Mouse (Mus musculus) heart, postnatal 4 days (tissue): ENCODE results near the gene Ap5z1. TPM values are rescaled to one million over a fixed set of nuclear protein-coding genes. Genes with fewer than 3 reads are reported as not detected.

Experiments
- DNase-seq: peaks from one replicate; pipeline ENCODE4 v3.0.0; 2021
- total RNA-seq, 2 experiments: library from RNA; stranded (reverse); gene quantifications; 2 replicates each; pipeline ENCODE4 v1.2.3; 2021

Gene Ap5z1
- total RNA-seq, 2 experiments from 2014 or later = 6.0 to 8.2 TPM

- no peak for DNase-seq
Measured at GRCm38 (mm10) chr5:142475669-142476068, 11.9 kb downstream of the Ap5z1 start.

GRCm38 (mm10) chr5:142477346-142477745, 13.6 kb downstream of the Ap5z1 start:
- DNase-seq = peak; percentile 57

DNA sequence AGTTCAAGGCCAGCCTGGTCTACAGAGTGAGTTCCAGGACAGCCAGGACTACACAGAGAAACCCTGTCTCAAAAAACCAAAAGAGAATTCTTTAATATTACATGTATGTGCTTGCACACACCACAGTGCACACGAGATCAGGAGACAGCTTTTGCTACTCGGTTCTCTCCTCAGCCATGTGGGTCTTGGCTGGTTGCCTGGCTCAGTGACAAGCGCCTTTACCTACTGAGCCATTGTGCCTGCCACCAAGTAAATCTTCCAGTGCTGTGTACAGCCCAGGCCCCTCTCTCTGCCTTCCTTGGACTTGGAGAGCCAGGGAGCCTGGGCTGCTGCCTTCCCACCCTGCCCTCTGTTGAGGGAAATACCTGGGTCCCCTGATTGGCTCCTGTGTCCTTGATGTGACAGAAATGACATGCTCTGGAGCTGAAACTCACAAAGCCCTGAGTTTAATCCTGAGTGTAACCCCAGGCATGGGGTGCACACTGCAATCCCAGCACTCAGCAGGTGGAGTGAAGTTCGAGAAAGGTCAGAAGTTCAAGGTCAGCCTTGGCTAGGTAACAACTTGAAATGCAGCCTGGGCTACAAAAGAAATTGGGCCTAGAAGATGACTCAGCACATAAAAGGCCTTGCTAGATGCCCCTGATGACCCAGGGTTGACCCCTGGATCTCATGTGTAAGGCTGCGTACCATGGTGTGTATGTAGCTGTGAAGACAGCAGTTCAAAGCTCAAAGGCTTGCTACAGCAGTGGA, 14.3 kb downstream of the Ap5z1 start:
- no peak for DNase-seq

GRCm38 (mm10) chr5:142478829-142479435, 15.2 kb downstream of the Ap5z1 start:
- DNase-seq = peak; percentile 90

- no peak for DNase-seq
Measured at GRCm38 (mm10) chr5:142482512-142482911, 18.8 kb downstream of the Ap5z1 start.

GRCm38 (mm10) chr5:142483581-142483980, 19.8 kb downstream of the Ap5z1 start:
- DNase-seq = no peak

GRCm38 (mm10) chr5:142486654-142487053, 22.9 kb downstream of the Ap5z1 start:
- DNase-seq = no peak

- no peak for DNase-seq
Measured at GRCm38 (mm10) chr5:142489955-142490707, 26.4 kb downstream of the Ap5z1 start.

GRCm38 (mm10) chr5:142493307-142493706, 29.6 kb downstream of the Ap5z1 start:
- no peak for DNase-seq

DNA sequence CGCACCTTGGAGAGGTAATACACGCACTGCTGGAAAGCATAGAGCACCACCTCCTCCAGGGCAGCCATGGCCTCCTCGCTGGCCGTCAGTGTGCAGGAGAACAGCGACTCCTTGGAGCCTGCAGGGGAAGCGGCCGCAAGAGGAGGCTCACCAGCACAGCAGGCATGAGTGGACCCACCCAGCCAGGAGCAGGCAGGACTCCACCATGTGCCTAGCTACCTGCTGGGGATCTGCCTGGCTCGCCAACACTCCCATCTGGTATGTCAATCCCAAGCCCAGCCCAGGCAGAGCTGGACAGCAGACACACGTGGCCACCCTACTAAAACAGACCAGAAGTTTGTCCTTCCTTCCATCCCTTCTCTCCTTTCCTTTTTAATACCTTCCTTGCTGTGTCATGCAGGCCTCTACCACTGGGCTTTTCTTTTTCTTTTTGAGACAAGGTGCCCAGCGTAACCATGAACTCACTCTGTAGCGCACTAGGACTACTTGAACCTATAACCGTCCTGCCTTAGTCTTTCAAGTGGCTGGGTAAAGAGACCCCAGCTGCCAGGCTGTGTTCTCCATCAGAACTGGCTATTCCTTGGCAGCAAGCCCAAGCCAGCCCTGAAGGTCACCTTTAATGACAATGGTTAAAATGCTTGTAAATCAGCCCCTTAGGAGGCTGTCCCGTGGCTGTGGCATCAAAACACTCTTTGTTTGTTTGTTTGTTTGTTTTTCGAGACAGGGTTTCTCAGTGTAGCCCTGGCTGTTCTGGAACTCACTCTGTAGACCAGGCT, 31.8 kb downstream of the Ap5z1 start:
- no peak for DNase-seq

DNA sequence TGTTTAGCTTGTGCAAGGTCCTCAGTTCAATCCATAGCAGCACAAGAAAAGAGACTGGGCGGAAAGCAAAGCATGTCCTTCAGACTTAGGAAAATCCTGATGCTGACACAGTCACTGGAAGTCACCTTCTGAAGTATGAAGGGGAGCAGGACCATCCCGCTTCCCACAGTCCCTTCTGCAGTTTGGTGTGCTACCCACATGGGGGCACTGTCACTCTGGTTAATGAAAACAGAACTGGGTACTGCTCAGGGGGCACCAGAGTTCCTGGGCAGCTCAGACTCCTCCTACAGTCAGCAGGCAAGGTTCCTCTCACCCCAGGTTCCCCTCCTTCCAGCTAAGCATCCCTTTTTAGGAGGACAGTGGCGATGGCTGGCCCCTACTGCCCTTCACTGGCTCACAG, 35.2 kb downstream of the Ap5z1 start:
- DNase-seq = peak; percentile 67

GRCm38 (mm10) chr5:142500918-142501317, 37.2 kb downstream of the Ap5z1 start:
- DNase-seq = no peak

GRCm38 (mm10) chr5:142502414-142502813, 38.7 kb downstream of the Ap5z1 start:
- peak; percentile 88 for DNase-seq

DNA sequence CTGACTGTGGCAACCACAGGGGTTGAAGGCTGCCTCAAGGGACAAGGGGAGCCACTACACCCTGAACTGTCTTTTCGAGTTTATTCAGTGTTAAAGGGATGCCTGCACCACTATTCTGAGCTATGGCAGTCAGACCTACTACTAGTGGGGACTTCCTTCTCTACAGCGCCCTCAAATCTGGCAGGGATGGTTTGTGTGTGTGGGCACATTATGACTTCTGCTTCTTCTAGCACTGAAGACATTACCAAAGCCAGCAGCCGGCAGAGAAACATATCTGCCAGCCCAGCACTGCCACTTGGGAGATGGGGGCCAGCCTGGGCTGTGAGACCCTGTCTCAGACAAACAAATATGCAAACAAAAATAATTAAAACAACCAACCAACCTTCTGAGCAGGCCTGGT, 40.4 kb downstream of the Ap5z1 start:
- no peak for DNase-seq

DNA sequence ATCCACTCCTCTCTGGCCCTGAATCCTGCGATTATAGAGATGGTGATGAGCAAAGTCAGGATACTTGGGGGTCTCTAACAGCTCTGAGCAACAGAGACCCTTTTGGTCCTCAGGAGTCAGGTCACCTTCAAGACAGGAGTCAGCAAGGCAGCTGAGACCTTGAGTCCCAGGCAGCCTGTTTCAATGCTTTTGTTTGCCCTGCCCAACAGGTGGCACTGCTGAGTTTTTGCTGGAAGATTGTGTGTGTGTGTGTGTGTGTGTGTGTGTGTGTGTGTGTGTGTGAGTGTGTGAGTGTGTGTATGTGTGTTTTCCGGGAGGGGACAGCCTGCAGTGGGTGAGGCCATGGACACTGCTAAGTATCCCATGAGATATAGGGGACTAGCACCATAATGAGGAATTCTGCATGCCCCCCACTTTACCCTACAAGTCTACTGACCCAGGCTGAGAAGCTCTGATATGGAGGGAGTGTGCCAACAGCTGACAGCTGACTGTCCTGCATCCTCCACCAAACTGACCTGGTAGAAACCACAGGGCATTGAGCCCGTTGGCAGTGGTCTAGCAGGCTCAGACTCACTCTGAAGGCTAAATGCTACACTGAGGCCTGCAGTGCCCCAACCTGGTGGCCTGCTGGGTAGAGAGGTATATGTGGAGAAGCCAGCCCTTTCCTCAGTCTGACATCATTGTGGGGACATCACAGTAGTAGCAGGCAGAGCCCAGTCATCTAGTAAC, 42.1 kb downstream of the Ap5z1 start:
- peak; percentile 41 for DNase-seq

DNA sequence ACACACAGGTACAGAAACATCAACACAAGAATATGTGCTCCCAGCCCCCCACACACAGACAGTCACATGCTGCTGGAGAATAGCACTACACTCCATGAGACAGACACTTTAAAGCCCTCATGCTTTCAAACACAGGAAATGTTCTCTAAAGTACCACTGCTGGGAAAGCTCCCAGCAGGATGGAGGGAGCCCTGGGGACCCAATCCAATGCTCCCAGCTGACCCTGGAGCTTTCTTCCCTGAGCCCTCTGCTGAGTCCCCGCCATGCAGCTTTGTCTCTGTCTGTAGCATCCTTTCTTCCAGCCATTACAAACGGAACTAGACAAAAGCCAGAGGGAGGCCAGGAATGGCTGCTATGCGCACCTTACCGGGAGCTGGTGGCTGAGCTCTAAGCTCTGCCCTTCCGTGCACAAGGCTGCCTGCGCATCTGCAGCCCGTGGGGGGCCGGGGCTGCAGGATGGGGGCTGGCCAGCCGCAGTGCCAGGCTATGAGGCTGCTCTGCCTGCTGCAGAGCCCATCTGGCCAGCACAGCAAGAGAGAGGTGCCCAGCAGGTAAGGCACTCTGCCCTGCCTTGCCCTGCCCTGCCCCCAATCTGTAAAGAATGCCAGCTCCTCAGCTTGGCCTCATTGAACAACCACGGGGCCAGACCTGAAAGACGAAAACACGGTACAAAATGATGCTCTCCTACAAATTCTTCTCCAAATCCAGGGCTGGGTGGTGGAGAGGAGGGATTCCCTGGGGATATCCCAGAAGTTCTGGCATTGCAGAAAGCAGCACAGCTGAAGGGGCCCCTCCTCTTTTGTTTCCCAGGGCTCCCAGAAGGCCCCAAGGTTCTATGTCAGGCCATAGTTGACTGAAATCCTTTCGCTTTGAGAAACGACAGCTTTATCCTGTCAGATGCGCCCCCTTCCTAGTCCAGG, 45.7 kb downstream of the Ap5z1 start:
- no peak for DNase-seq

- DNase-seq = no peak
Measured at GRCm38 (mm10) chr5:142510061-142510414, 46.3 kb downstream of the Ap5z1 start.

DNA sequence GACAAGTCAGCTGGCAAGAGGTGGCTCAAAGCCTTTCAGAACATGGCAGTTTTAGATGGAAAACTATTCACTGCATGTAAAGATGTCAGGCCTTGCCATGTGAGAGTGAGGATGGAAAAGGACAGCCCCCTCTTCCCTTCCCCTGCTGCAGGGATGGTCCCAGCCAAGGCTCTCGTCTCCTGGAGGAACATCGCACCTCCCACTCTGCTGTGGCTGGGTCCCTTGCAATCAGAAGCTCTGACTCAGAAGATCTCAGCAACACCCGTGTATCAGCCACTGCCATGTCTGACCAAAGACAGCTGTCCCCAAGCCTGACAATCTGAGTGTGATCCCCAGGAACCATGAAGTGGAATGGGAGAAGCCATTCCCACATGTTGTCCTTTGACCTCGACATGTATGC, 48.4 kb downstream of the Ap5z1 start:
- DNase-seq = no peak

DNA sequence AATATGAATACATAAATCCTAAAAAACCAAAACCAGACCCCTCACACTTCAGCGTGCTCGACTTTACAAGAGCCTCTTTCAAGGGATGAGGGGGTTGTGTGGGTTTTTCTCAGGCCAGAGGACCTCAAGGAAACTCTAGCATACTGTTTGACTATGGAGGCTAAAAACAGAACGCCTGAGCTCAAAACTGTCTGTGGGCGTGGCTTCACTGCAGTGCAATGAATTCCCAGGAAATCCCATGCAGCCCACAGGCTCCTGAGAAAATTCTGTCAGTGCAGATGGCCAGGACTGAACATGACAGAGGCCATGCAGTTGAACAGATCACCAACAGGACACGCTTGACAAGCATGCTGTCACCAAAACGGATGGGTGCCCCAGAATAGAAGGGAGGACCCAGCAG, 55.2 kb downstream of the Ap5z1 start:
- no peak for DNase-seq

- no peak for DNase-seq
Measured at GRCm38 (mm10) chr5:142520360-142520759, 56.6 kb downstream of the Ap5z1 start.
